Mouse (Mus musculus) retina, embryonic 14.5 days (tissue): ENCODE results near the gene Pan3.

Experiments used
- DNase-seq: peaks from one replicate; pipeline ENCODE4 v3.0.0-alpha.2; 2015; ENCODE audit warnings: low spot score

Gene Pan3

DNA sequence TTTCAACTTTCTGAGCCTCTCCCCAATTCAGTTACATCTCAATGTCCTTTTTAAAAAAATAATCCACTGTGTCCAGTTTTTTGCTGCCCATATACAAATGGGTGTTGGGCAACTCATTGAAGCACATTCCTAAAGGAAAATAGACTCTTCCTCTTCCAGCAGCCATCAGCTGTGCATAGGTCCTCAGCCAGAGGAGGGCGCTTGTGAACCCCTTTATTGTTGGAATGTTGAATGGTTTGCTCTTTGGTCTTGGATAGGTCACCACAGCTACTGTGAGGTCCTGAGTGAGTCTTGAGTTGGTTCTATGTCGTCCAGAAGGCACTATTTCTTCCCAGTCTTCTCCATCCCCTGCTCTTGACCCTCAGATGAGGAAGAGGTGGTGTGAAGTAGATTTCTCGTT, 54.2 kb downstream of the Pan3 start:
- peak; percentile 48 for DNase-seq

DNA sequence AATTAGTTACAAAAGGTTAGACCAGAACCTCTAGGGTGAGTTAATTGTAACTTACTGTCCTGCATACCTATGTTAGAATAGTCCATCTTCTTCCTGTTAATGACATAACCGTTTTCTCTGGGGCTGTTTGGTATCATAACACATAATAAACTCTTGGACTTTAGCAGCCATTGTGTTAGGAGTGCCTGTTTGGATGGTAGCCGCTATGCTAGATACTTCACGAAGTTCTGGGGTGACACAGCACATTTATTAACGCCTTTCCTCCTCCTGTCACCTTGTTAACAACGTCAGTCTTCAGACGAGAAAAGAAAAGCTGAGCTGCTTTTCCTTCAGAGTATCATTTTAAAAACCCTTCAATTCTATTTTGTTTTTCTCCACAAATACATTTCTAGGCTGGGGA, 59.3 kb downstream of the Pan3 start:
- no peak for DNase-seq

DNA sequence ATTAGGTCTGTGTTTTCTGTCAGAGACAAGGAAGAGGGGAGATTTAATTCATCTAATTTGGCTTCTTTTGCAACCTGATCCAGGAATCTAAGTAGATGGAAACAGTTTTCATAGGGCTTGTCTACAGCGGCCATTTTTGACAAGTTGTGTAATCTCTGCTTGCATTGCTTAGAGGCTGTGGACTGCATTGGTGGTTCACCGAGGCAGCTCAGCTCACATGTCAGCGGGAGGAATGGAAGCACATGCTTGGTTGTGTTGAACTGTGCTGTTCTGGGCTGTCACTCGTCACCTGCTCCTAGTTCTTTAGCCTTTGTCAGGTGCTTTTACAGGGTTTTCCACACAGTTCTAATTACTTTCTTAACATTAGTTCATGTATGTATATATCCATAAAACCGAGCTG, 60.9 kb downstream of the Pan3 start:
- DNase-seq: no peak

DNA sequence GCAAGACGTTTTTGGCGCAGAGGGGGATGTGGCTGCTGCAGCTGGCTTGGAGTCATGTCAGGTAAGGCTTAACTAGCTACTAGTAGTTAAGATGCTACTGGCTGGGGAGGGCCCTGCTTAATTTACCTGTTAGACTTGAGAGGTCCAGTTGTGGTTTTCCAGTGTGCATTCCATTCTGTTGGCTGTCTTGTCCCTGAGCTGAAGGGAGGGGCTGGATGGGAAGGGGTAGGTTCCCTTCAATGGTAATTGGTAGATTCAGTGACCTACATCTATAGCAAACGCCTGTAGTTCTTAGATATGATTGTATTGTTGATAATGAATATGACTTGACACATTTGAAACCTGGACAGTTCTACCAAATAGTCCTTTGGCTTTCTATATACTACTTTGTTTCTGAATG, 62.5 kb downstream of the Pan3 start:
- peak; percentile 20 for DNase-seq

DNA sequence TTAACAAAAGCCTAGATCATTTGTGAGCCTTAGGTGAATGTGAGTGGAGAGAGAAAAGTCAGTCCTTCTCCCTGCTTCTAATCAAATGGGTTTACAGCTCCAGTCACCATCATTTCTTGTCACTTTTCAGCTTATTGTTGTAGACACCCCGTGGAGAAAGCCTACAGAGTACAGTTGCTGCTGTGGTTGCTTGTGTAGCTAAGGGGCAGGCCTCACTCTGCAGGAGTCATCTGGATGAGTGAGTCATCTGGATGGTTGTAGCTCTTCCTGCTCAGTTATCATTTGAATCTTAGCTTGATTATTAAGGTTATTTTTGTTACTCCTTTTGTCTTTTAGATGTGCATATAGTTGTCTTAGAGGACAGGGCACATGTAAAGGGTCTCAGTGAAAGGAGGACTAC, 63.2 kb downstream of the Pan3 start:
- no peak for DNase-seq

DNA sequence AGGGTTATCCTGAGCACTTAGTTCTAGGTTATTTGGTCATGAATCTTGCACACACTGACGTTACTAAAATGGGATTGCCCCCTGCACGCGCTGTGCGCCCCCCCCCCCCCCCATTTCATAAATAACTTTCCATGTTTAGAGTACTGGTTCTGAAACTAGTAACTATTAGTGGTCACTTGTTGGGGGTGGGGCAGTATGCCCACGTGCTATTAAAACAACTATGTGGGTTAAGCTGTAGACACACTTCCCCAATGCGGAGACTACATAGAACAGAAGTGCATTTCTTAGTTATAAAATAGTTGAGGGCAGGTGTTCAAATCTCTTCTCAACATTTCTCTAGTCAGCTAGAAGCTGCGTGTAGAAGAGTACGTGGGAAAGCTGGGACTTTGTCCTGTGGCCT, 63.7 kb downstream of the Pan3 start:
- DNase-seq: no peak

DNA sequence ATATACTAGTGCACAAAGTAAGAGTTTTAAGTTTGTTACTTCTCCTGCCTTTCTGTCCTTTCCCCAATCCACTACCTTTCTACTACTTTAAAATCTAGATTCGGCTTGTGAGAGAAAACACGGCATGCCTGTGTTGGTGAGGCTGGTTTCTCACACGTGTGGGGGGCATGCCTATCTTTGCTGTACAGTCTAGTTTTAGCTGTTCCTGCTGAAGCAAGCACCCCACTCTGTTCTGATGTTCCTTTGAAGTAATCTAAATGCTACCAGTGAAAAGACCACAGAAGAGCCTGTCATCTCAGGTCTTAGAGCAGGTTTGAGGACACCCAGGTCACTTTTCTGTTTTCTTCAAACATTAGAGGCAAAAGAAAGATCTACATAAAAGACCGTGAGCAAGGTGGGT, 64.4 kb downstream of the Pan3 start:
- DNase-seq: no peak

DNA sequence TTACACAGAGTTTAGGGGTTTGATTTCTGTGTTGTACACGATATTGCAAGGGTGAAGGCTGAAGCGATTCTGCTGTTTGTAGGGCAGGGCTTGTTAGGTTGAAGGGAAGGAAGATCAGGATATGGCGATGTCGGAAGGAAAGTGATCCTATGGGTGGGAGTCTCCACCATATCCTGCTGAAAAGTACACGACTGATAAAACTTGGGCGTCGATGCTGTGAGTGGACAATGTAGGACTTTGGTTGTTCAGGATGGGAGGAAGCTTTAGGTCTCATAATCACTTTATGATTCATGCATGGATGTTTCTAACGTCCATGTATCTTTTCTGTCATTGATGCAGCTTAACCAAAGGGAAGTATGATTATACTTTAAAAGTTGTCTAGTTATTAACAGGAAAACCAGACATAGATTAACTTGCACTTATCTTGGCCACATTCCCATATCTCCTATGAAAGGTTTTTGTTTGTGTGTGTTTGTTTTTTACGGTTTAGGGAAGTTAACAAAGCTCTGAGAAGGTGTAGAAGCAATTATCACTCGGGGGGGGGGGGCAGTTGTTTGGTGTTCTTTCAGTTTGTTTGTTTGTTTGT, 64.9 kb downstream of the Pan3 start:
- no peak for DNase-seq

DNA sequence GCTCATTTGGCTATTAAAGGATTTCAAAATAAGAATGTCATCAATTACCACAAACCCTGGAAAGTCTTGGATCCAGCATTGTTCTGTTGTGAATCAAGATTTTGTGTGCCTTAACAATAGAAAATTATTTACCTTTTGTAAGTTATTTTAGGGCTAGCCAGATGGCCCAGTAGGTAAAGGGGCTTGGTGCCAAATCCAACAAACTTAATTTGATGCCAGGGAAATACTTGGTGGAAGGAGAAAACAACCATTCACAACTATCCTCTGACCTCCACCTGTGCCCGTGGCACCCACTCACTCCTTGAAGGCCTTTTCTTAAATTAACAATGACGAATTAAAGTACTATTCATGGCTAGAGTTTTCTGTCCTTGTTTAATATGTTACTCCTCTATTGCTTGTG, 66.0 kb downstream of the Pan3 start:
- no peak for DNase-seq

DNA sequence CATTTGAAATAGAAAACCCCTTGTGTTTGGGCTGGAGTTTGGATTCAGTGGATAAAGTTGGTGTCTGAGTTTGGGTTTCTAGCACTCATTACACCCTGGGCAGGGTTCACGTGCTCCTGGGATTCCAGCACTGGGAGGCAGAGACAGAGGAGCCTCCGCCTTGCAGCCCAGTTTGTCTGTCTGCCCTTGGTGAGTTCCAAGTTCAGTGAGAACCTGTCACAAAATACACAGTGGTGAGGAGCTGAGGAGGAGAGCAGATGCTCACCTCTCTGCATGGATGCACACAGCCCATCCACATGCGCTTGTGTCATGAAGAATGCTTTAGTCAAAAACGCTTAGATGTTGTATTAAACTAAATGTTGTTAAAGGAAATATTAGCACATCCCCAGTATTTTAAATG, 67.0 kb downstream of the Pan3 start:
- DNase-seq: no peak

DNA sequence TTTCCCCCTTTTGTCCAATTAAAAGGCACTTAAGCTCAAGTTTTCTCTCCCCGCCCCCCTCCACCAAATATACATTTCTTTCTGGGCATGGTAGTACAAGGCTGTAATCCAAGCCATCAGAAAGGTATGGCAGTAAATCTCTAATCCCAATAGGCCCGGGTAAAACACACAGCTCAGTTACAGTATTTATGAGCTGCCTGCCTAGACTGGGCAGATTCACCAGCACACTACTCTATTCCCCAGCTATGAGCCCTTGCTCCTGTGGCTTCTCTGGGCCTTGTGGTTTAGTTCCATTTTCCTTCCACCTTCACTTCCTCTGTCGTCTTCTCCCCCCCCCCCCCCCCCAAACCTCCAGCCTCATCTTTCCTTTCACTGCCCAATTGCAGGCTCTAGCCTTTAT, 67.8 kb downstream of the Pan3 start:
- DNase-seq: no peak

DNA sequence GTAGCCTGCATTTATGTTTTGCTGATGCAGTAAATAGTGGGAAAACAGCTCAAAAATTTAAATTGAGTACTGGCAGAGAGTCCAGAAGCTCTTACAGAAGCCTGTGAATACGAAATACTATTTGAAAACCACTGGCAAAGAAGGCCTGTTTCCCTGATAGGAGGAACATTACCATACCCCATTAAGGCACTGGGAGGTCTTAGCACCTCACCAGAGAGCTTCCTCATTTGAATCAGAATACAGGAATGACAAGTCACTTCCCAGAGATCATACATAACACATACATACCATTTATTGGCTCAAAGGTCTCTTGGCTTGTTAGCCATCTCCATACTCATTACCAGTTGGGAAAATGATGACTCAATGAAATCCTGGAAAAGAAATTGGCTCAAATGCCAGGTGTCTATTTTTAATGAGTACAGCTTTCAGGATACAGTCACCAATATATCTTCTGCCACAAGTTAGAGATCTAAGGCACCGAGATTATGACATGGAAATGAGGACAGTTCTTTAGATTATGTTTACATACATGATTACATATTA, 71.6 kb downstream of the Pan3 start:
- DNase-seq: no peak

DNA sequence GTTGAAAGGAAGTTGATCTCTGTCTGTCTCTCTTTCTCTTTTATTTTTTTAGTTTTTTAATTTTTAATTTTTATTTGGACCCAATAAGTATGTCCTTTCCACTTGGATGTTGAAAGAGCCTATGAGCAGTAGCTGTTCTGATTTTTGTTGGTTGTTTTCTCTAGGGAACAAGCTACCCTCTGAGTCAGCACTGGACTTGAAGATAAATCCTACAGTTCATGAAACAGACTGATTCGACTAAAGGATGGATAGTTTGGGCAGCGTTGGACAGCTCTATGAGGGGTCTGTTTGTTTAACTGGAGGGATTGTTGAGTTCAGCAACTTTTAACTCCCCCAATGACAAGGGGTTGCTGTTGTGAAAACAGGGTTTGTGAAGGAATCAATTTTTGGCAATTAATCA, 73.0 kb downstream of the Pan3 start:
- no peak for DNase-seq

DNA sequence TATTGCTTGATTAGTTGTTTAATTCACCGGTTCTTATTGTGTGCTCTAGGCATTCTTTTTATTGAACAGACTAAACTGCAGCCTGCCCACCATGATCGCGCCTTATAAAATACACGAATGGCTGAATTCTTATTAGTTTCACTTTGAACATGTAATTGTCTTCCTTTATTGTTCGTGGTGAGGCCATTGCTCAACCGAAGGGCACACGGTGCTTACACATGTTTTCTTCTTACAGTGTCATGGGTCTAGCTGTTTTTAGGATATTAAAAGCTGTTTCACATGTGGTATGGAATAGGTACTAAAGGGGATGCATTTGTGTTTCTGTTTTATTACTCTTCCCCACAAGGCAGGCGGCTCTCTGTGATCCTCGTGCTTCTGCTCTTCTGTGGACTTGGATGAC, 81.4 kb downstream of the Pan3 start:
- no peak for DNase-seq

DNA sequence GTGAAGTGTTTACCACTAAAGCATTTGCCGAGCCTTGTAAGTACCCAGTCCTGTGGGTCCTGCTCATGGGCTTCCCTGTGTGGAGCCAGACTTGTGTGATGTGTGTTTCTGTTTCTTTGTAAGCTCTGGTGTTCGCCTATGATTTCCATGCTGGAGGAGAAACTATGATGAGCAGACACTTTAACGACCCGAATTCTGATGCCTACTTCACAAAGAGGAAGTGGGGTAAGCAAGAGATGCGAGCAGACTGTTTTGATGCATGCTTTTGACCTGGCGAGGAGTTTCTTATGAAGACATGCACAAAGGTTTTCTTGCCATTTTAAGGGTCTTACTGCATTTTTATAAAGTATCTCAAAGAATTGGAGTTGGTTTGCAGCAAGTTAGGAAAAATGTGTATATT, 97.0 kb downstream of the Pan3 start:
- no peak for DNase-seq

DNA sequence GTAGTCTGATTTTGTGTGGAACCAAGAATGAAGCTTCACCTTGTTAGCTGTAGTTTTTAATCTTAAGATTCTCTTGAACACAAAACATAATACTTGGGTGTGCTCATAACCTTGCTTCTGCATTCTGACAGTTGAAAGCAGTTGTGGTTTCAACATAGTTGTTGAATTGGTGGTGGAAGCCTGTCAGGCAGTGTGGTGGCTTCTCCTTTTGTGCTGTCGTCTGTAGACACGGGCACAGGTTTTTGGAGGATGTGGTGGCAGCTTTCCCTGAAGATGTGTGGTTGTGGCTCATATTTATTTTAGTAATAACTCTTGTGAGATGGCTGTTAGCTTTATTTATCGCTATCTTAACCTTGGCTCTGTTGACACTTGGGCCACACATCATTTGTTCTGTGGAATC, 97.8 kb downstream of the Pan3 start:
- no peak for DNase-seq

DNA sequence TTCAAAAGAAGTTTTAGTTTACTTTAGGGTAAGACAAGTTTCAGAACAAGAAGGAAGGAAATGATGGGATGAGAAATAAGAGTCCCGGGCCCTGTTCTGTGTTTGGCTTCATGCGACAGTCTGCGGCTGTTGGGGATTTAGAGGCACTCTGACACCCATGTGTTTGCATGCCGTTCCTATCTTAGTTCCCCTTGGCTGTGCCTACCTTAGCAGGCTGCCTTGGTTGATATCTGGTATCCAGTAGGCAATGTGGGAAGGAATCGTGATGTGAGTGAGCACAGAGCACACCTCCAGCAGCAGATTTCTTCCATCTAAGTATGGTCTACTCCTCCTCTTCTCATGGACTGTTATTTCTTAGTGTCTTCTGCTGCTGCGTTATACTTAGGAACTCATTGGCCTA, 102.1 kb downstream of the Pan3 start:
- DNase-seq: no peak

DNA sequence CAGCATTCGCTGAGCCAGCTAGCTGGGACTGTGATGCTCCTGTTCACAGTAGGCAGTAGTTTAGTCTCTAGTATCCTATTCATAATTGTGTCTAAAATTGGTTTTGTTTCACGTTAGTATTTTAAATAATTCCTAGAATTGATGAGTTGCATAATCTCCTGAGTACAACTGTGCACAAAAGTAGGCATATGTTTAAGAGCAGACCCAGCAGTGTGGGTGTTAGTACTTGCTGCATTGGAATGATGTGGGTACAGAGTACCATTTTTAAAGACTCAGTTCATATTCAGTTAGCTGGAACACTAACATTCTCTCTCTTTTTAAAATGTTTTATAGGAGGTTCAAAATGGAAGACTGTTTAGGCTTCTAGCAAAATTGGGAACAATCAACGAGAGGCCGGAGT, 109.4 kb downstream of the Pan3 start:
- DNase-seq: no peak

DNA sequence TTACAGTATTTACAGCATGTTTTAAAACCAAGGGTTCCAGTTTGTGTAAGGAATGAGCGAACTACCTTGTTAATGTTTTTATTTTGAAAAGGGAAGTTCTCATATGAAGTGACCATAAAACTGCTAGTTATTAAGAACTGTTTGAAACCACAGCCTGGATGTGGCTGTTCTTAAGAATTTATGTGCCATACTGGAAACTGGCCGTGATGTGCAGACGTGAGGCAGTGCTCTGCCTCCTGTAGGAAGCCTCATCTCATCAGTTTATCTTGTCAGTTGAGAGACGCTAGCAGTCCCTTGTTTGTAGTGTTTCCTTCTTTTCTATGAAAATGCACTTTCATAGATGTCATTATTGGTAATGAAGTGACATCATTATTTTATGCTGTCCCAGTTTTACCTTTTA, 109.9 kb downstream of the Pan3 start:
- DNase-seq: no peak

DNA sequence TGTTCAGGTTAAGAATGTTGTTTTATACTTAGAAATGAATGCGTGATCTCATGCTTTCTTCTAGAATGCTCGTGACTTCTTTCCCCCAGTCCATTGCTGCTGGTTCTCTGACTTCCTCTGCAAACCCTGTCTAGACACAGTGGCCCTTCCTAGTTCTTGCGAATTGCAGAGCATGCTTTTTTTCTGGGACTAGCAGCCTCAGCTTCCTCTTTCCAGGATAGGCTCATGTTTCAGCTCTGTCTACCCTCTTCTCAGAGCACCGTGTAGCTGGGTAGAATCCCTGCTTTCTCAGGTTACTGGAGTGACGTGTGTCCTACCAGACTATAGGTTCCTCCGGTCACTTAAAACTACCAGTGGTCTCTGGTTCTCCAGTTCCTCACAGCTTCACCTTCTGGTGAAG, 112.3 kb downstream of the Pan3 start:
- no peak for DNase-seq

DNA sequence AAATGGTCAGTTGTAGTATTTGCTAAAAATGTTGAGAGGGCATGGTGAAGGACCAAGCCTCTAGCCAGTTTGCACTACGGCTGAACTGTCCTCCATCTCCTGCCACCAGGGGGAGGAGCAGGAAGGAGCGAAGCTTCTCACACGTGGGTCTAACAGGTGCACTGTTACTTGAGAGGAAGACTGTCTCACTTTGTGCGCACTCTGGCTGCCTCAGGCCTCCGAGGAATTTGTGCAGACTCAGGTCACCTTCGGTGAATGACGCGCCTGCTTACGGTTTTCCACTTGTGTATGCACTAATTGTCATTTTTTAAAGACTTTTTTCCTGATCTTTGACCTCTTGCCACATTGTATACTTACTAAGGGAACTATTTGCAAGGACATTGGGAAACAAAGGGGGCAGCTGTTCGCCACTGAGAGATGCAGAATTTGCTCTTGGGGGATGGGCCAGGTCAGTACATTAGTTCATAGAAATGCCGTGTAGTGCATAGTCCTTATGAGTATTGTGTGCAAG, 115.8 kb downstream of the Pan3 start:
- DNase-seq: peak; percentile 38

DNA sequence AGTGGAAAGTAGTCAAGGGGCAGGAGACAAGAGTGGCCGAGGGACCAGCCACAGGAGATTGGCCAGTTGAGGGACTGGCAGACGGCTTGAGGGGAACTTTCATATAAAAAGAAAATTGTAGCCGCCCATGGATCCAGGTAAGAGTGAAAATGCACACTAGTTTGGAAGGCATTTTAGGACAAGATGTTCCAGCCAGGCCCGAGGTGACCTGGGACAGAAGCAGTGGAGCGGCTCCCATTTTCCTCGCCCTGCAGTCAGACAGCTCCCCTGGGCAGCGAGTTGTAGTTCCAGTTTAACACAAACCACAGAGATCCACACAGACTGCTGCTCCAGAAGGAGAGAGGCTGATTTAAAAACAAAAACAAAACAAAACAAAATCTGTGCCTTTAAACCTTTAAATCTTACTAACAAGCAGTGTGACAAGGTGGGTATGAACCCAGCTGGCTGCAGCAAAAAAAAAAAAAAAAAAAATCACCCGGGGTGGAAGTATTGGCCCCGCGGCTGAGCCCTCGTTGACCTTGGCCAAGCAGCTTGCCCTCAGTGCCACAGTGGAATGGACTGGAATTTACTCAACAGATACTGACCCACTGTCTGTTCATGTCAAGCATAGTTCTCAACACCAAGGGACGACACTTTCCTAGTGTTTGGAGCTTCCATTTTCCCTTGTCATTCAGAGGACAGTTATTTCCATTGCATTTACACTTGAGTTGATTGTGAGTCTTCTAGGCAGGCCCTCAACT, 119.2 kb downstream of the Pan3 start:
- DNase-seq: no peak

DNA sequence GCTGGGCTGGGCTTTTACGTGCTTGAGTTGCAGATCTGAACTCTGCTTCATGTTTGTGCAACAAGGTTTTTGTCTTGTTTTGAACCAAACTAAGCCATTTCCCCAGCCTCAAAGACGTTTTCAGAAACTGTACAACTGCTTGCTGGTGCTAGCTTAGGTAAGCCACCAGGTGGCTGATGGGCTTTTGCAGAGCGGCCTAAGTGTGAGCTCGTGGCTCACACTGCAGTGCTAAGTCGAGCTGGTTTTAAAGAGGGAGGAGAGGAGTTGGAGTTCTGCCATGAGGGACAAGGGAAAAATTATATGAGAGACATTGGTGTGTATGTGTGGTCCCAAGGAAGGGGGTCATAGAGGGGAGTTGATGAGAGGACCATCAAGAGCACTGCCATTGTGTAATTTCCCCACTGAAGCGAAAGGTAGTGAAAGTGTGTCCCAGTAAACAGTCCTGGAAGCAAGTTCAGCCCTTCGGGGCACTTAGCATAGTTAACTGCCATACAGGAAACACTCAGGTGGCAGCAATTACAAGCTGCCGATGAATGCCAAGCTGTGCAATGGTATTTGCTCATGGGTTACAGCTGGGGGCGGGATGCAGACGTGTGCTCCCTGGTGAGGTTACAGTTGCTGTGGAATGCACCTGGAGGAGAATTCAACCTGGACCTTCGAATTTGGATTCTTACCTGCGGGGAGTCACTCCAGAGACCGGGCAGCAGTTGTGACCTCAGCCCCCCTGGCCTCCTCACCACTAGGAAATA, 122.1 kb downstream of the Pan3 start:
- DNase-seq: no peak
